Mouse (Mus musculus) embryonic facial prominence, embryonic 11.5 days (tissue): ENCODE results near the gene Cdh26. TPM values are rescaled to one million over a fixed set of nuclear protein-coding genes. Genes with fewer than 3 reads are reported as not detected.
A peak's percentile ranks its signal among the peaks of the same experiment; 100 is the strongest.

Experiments used
- ATAC-seq: fragments of 200-750 bp; cut with Nextera tagmentation; replicated peaks from 2 replicates; pipeline ENCODE4 v1.8.0; 2017; ENCODE audit warnings: low read depth; ENCODE audit not compliant: insufficient number of reproducible peaks, low FRiP score, low TSS enrichment
- DNase-seq: peaks from one replicate; pipeline ENCODE4 v3.0.0-alpha.2; 2015; ENCODE audit warnings: low spot score
- H3K27ac ChIP-seq: fragments of 300-500 bp; sonication (generic); replicated peaks from 2 replicates; pipeline ENCODE4 v1.5.1; 2014; ENCODE audit warnings: mild to moderate bottlenecking, low read depth, low read length, control low read depth
- H3K27me3 ChIP-seq: fragments of 300-500 bp; sonication (generic); 2 replicates; pipeline ENCODE4 v1.6.1; 2014; ENCODE audit warnings: mild to moderate bottlenecking, low read length, moderate library complexity, mixed read lengths; ENCODE audit not compliant: control insufficient read depth, insufficient read depth
- H3K36me3 ChIP-seq: fragments of 300-500 bp; sonication (generic); replicated peaks from 2 replicates; pipeline ENCODE4 v1.6.1; 2014; ENCODE audit warnings: low read depth, mild to moderate bottlenecking, low read length, moderate library complexity, mixed read lengths; ENCODE audit not compliant: control insufficient read depth, insufficient read depth
- H3K4me1 ChIP-seq: fragments of 300-500 bp; sonication (generic); 2 replicates; pipeline ENCODE4 v1.6.1; 2014; ENCODE audit warnings: low read length, mixed read lengths; ENCODE audit not compliant: control insufficient read depth, insufficient read depth
- H3K4me2 ChIP-seq: fragments of 300-500 bp; sonication (generic); 2 replicates; pipeline ENCODE4 v1.6.1; 2014; ENCODE audit warnings: low read depth, mild to moderate bottlenecking, control low read depth, low read length, moderate library complexity
- H3K4me3 ChIP-seq: fragments of 300-500 bp; sonication (generic); 2 replicates; pipeline ENCODE4 v1.5.1; 2014; ENCODE audit warnings: low read depth, low read length, control low read depth
- H3K9ac ChIP-seq: fragments of 300-500 bp; sonication (generic); replicated peaks from 2 replicates; pipeline ENCODE4 v1.6.1; 2014; ENCODE audit warnings: mild to moderate bottlenecking, control low read depth, low read length
- H3K9me3 ChIP-seq: fragments of 300-500 bp; sonication (generic); replicated peaks from 2 replicates; pipeline ENCODE4 v1.6.1; 2016; ENCODE audit warnings: mild to moderate bottlenecking, low read length, inconsistent platforms, mixed read lengths; ENCODE audit not compliant: control insufficient read depth
- WGBS: fragments of 180-500 bp; shearing (Covaris S2); extraction: QIAGEN DNeasy Blood & Tissue Kit; methylation state at CpG from one replicate; pipeline ENCODE4 v1.1.7; 2014; 5-methylcytosine and 5-hydroxymethylcytosine counted together
- polyA plus RNA-seq: library from polyadenylated mRNA; unstranded; fragments of >200 nt; fragmentation: Nextera tagmentation; extraction: Ambion mirVana; gene quantifications from 2 replicates; pipeline ENCODE4 v1.2.1, GENCODE M21; 2014

Cdh26 gene
- polyA plus RNA-seq = 0.45 and 0.63 TPM in 2 replicates

GRCm38 (mm10) chr2:178430231-178430630 is at the start of gene Cdh26:
Gene Cdh26, plus strand, starts transcription at chr2:178430531.
- Histone ChIP-seq H3K4me3 (no peak within 1 kb of the TSS), H3K36me3 (no peaks in the 10 kb centered on the region), H3K4me1 (no peaks in the 10 kb centered on the region), H3K27ac (no peak within 1 kb of the TSS), H3K27me3 (no peaks in the 10 kb centered on the region), H3K9ac (no peak within 1 kb of the TSS), H3K4me2 (no peak within 1 kb of the TSS), H3K9me3 (no peaks in the 10 kb centered on the region)
- 91% methylated on average over 4 of the region's 4 CpGs for WGBS
- ATAC-seq (no peak), DNase-seq (no peak)

DNA sequence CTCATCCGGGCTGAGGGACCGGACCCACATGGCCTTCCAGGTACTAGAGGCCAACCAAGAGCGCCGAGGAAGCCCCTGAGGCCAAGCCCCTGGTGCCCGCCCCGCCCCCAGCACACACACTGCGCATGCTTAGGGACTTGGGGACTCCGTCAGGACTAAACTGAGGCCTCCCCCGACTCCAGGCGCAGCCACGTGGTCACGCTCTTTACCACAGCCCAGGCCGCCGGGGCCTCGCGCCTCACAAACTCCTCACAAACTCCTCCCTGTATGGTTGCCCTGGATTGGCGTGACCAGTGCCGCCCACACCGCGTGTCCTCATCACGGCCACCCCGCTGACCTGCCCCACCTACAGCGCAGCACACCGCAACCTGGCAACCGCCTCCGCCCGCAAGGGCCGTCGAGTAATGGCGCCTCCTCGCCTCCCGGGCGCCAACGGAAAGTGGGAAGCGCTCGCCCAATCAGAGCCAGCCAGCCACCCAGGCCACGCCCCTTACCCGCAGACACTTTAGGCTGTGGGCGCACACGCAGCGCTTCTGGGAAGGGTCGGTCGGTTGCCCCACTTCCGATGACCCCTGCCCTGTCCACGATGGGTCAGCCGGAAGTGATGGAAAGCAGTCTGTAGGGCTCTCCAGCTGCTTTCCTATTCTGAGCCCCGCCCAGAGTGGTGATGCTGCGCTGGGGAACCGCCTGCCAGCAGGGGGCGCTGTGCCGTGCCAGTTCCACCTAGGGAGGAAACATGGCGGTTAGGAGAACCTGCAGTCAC is 23.1 kb upstream of the Cdh26 start, which contains the start of gene Sycp2:
Sycp2 (minus strand) TSS at position 633 of the 763 bp plus-strand sequence.
- Histone ChIP-seq H3K4me1 (no peaks in the 10 kb centered on the region), H3K9ac (no peak within 1 kb of the TSS), H3K4me3 (no peak within 1 kb of the TSS), H3K4me2 (no peak within 1 kb of the TSS), H3K36me3 (no peaks in the 10 kb centered on the region), H3K9me3 (no peaks in the 10 kb centered on the region), H3K27ac (no peak within 1 kb of the TSS), H3K27me3 (no peaks in the 10 kb centered on the region)
- ATAC-seq (peak; percentile 67; the same call in 1 of the 2 replicates), DNase-seq (no peak)
- WGBS = 86% methylated on average over 51 of the region's 52 CpGs

GRCm38 (mm10) chr2:178409024-178409423 is 21.3 kb upstream of the Cdh26 start:
- DNase-seq (no peak), ATAC-seq (no peak)
- Histone ChIP-seq H3K27me3 (peaks cover 11% of the 10 kb centered on the region), H3K4me1 (peaks cover 3% of the 10 kb centered on the region; the same call in 1 of the 2 replicates), H3K27ac (no peak overlapping the region), H3K9ac (no peak overlapping the region), H3K4me3 (no peak overlapping the region), H3K4me2 (no peak overlapping the region), H3K36me3 (no peaks in the 10 kb centered on the region), H3K9me3 (no peaks in the 10 kb centered on the region)
- 65% methylated on average over 1 of the region's 1 CpGs for WGBS

DNA sequence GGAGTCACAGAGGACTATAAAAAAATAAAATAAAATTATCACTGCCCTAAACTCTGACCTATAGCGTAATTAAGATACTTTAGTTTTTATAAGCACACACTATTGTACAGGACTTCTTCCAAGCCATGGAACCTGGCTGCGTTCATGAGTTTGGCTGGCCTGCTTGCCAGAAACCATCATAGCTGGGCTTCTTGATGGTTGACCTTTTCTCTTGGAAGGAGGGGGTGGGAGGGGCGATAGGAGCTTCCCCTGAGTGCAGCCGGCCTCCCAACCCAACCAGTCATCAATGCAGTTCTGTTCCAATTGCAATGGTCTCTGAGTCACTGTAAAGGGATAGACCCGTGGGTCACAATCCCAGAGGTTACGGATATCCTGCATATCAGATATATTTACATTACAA is 20.0 kb upstream of the Cdh26 start:
- Histone ChIP-seq H3K9ac (no peak overlapping the region), H3K36me3 (no peaks in the 10 kb centered on the region), H3K27me3 (peaks cover 11% of the 10 kb centered on the region), H3K4me2 (no peak overlapping the region), H3K9me3 (no peaks in the 10 kb centered on the region), H3K4me3 (no peak overlapping the region), H3K4me1 (peaks cover 3% of the 10 kb centered on the region; the same call in 1 of the 2 replicates), H3K27ac (no peak overlapping the region)
- 69% methylated on average over 6 of the region's 6 CpGs for WGBS
- ATAC-seq (no peak), DNase-seq (no peak)

- no peak overlapping the region for H3K4me3 ChIP-seq
- no peaks in the 10 kb centered on the region for H3K36me3 ChIP-seq
- no peaks in the 10 kb centered on the region for H3K9me3 ChIP-seq
- H3K4me2 ChIP-seq = no peak overlapping the region
- peaks cover 11% of the 10 kb centered on the region for H3K27me3 ChIP-seq
- no peak overlapping the region for H3K9ac ChIP-seq
- WGBS = 74% methylated on average over 6 of the region's 6 CpGs
- DNase-seq (no peak), ATAC-seq (no peak)
- H3K4me1 ChIP-seq = peaks cover 3% of the 10 kb centered on the region; the same call in 1 of the 2 replicates
- H3K27ac ChIP-seq = no peak overlapping the region
Observed at GRCm38 (mm10) chr2:178412598-178412997, 17.7 kb upstream of the Cdh26 start.

- DNase-seq (no peak), ATAC-seq (no peak)
- Histone ChIP-seq H3K27me3 (peaks cover 11% of the 10 kb centered on the region), H3K36me3 (no peaks in the 10 kb centered on the region), H3K4me2 (peak overlapping the region; percentile 99), H3K9ac (no peak overlapping the region), H3K4me1 (peaks cover 3% of the 10 kb centered on the region; the same call in 1 of the 2 replicates), H3K9me3 (no peaks in the 10 kb centered on the region), H3K27ac (no peak overlapping the region), H3K4me3 (peak overlapping the region; percentile 76; the same call in 1 of the 2 replicates)
- 62% methylated on average over 13 of the region's 13 CpGs for WGBS
Observed at GRCm38 (mm10) chr2:178413081-178413480, 17.2 kb upstream of the Cdh26 start.

DNA sequence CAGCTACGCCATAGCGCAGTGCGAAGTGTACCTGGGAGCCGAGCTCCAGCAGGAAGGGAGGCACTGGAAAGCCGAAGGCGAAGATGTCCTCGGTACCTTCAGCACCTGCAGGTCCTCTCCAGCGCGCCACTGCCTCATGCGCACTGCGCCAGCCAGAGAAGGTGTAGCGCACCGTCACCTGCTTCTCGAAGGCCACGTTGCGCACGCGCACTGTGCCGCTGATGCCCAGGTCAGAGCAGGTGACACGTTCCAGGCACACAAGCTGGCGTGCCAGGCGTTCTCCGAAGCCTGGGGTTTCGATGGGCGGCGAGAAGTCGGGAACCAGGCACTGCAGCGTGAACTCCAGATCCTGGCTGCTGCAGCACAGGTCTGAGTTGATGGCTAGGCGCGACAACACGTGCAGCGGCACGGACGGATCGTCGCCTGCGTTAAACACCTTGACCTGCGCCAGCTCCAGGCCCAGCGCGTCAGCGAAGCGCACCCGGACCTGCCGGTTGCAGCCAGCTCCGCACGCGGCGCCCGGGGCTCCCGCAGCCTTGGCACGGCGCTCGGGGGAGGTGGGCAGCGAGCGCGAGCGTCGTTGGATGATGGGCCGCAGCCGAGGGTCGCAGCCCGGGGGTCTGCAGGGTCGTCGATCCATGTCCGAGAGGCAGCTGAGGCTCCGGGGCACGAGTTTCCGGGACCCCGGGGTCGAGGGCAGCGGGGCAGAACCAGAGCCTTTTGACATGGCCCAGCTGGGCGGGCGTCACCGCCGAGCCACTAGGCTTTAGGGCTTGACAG is 16.7 kb upstream of the Cdh26 start:
- Histone ChIP-seq H3K4me1 (peaks cover 3% of the 10 kb centered on the region; the same call in 1 of the 2 replicates), H3K36me3 (no peaks in the 10 kb centered on the region), H3K9me3 (no peaks in the 10 kb centered on the region), H3K4me3 (peak overlapping the region; percentile 76), H3K9ac (peak overlapping the region; percentile 62), H3K27me3 (peaks cover 11% of the 10 kb centered on the region), H3K27ac (no peak overlapping the region), H3K4me2 (peak overlapping the region; percentile 99)
- ATAC-seq (peak; percentile 14; the same call in 1 of the 2 replicates), DNase-seq (no peak)
- 16% methylated on average over 75 of the region's 75 CpGs for WGBS
